Mouse (Mus musculus): ENCODE data around the gene Pold3. TPM values are rescaled to one million over a fixed set of nuclear protein-coding genes. Genes with fewer than 3 reads are reported as not detected.

Pold3 gene
- polyA plus RNA-seq, 1 experiment from 2014 or later = 140 TPM

GRCm38 (mm10) chr7:100043096-100043495, 78.3 kb downstream of the Pold3 start:
- Histone ChIP-seq H3K27me3 (ENCODE audit: poor library complexity, severe bottlenecking) (peaks cover 18% of the 10 kb centered on the region), H3K36me3 (replicated peaks) (no peaks in the 10 kb centered on the region), H3K27ac (peak overlapping the region; percentile 75; the same call in 1 of the 2 replicates), H3K9me3 (no peaks in the 10 kb centered on the region), H3K4me3 (no peak overlapping the region), H3K4me1 (peaks cover 24% of the 10 kb centered on the region)
- 88% methylated on average over 5 of the region's 5 CpGs for WGBS
- DNase-seq (ENCODE audit: extremely low spot score, low spot score) = no peak

DNA sequence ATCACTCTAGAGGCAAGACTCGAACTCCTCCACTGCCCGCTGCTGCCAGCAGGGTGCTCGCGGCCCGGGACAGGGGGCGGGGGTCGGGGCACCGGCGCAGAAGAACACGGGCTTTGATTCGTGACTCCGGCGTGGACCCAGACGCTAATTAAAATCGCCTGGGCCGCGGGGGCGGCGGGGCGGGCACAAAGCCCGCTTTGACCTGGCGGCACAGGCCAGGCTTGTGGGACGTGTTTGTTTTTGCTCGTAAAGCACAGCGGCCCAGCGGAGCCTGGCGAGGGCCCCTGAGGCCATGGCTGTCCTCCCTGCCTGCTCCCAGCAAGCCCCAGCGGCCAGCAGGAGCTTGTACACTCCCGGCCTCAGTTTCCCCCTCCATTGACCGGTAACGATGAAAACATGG, 79.2 kb downstream of the Pold3 start:
- H3K36me3 ChIP-seq (replicated peaks) = no peaks in the 10 kb centered on the region
- WGBS = 14% methylated on average over 31 of the region's 31 CpGs
- peaks cover 18% of the 10 kb centered on the region for H3K27me3 ChIP-seq (ENCODE audit: poor library complexity, severe bottlenecking)
- H3K4me3 ChIP-seq = peak overlapping the region; percentile 39
- H3K4me1 ChIP-seq = peaks cover 24% of the 10 kb centered on the region
- no peaks in the 10 kb centered on the region for H3K9me3 ChIP-seq
- H3K27ac ChIP-seq = peak overlapping the region; percentile 75
- DNase-seq (ENCODE audit: extremely low spot score, low spot score) = peak; percentile 58

DNA sequence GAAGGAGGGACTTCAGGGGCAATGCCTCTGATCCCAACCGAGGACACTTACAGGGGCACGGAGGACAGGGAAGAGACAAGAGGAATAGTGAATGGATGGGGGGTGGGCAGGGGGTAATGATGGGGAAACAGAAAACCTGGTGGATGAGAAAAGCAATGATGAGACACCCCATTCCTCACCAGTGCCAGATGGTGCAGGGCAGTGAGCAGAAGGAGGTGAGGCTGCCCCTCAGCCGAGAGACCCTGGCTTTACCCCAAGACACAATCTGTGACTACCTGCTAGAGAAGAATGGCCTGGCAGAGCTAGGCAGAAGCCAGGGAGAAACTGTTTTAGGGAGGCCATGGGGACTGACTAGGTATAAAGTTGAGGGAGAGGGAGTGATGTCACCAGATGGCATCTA, 84.9 kb downstream of the Pold3 start:
- H3K9me3 ChIP-seq = no peaks in the 10 kb centered on the region
- WGBS = 86% methylated on average over 3 of the region's 3 CpGs
- DNase-seq (ENCODE audit: extremely low spot score, low spot score) = no peak
- H3K27me3 ChIP-seq (ENCODE audit: poor library complexity, severe bottlenecking) = peaks cover 1% of the 10 kb centered on the region
- H3K36me3 ChIP-seq (replicated peaks) = no peaks in the 10 kb centered on the region
- peaks cover 5% of the 10 kb centered on the region; the same call in 1 of the 2 replicates for H3K4me1 ChIP-seq
- no peak overlapping the region for H3K27ac ChIP-seq
- no peak overlapping the region for H3K4me3 ChIP-seq

- Histone ChIP-seq H3K27ac (no peak overlapping the region), H3K36me3 (replicated peaks) (no peaks in the 10 kb centered on the region), H3K9me3 (no peaks in the 10 kb centered on the region), H3K27me3 (ENCODE audit: poor library complexity, severe bottlenecking) (no peaks in the 10 kb centered on the region), H3K4me3 (no peak overlapping the region), H3K4me1 (peaks cover 4% of the 10 kb centered on the region; the same call in 1 of the 2 replicates)
- no peak for DNase-seq (ENCODE audit: extremely low spot score, low spot score)
- WGBS = 85% methylated on average over 7 of the region's 7 CpGs
Observed at GRCm38 (mm10) chr7:100036050-100036449, 85.3 kb downstream of the Pold3 start.

- no peak for DNase-seq (ENCODE audit: extremely low spot score, low spot score)
- Histone ChIP-seq H3K27me3 (ENCODE audit: poor library complexity, severe bottlenecking) (no peaks in the 10 kb centered on the region), H3K4me3 (no peak overlapping the region), H3K27ac (no peak overlapping the region), H3K9me3 (no peaks in the 10 kb centered on the region), H3K36me3 (replicated peaks) (no peaks in the 10 kb centered on the region), H3K4me1 (peaks cover 4% of the 10 kb centered on the region; the same call in 1 of the 2 replicates)
- WGBS = 89% methylated on average over 11 of the region's 11 CpGs
Observed at GRCm38 (mm10) chr7:100034815-100035463, 86.4 kb downstream of the Pold3 start.

DNA sequence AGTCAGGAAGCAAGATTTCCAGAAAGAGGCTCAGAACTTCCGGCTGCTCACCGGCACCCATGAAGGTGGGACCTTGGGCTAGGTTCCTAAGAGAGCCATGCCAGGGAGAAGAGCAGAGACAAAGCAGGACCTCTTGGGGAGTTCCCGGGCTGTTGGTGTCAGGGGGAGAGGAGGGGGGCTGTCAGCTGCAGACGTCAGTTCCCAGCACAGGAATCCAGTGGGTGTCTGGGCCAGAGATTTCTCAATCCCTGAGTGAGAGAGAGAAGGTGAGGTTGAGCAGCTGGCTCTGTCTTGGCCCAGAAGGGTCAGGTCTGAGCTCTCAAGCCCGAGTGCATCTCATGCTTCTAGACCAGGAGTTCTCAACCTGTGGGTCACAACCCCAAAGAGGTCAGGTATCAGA, 87.7 kb downstream of the Pold3 start:
- Histone ChIP-seq H3K4me3 (no peak overlapping the region), H3K9me3 (no peaks in the 10 kb centered on the region), H3K4me1 (peaks cover 4% of the 10 kb centered on the region; the same call in 1 of the 2 replicates), H3K27me3 (ENCODE audit: poor library complexity, severe bottlenecking) (no peaks in the 10 kb centered on the region), H3K36me3 (replicated peaks) (no peaks in the 10 kb centered on the region), H3K27ac (no peak overlapping the region)
- no peak for DNase-seq (ENCODE audit: extremely low spot score, low spot score)
- 80% methylated on average over 5 of the region's 5 CpGs for WGBS

Other genes starting within 250 kb of the Pold3 start
- gene Rnf169, start 141.1 kb downstream of the Pold3 start, polyA plus RNA-seq (2016; fragmentation: Nextera tagmentation; extraction: Ambion mirVana) = 4.1 and 4.2 TPM in 2 replicates
- 0.41 and 0.48 TPM in 2 replicates for gene Chrdl2, start 115.4 kb downstream of the Pold3 start, polyA plus RNA-seq (2016; fragmentation: Nextera tagmentation; extraction: Ambion mirVana)
- 22.7 and 24.7 TPM in 2 replicates for gene Lipt2, start 37.7 kb upstream of the Pold3 start, polyA plus RNA-seq (2016; fragmentation: Nextera tagmentation; extraction: Ambion mirVana)
- gene Kcne3, start 54.9 kb upstream of the Pold3 start, polyA plus RNA-seq (2016; fragmentation: Nextera tagmentation; extraction: Ambion mirVana) = 6.5 and 10.0 TPM in 2 replicates
- gene Pgm2l1, start 105.8 kb upstream of the Pold3 start, polyA plus RNA-seq (2016; fragmentation: Nextera tagmentation; extraction: Ambion mirVana) = 3.1 and 3.7 TPM in 2 replicates
- 0.27 and 0.81 TPM in 2 replicates for gene P4ha3, start 164.0 kb upstream of the Pold3 start, polyA plus RNA-seq (2016; fragmentation: Nextera tagmentation; extraction: Ambion mirVana)